Mouse (Mus musculus): ENCODE measurements at regions not wholly inside any gene's neighbourhood (a gene's known extent, or its start where the extent isn't known, plus 50 kb on each side); places are given as distances from the start of the nearest gene placed in this dataset.

DNA sequence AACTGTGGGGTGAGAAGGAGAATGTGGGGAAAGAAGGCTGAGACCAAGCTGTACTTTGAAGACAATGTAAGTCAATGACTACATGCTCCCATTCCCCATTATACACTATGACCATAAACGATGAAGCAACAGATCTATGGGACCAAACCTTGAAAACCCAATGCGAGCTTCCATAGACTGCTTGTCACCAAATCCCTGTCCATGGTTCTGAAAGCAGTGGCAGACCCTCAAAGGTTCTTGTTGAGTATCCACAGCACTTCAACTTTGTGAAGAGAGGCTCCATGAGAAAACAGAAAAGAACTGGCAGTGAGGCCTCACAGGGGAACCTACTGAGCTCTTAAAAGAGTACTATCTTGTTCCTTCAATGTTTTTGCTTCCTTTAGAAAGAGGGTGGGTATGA is 326.2 kb upstream of the Emcn start:
- TF ChIP-seq POLR2A (IDR thresholded peaks at IDR 0.05; ENCODE audit: low read depth, low read length): no peak
- TF ChIP-seq CTCF (conservative IDR thresholded peaks at IDR 0.05; ENCODE audit: insufficient read depth, insufficient read length, low read depth, low read length): no peak

All from kidney, adult 2 months (tissue).